Mouse (Mus musculus): ENCODE results near the gene Erp29.
A peak's percentile ranks its signal among the peaks of the same experiment; 100 is the strongest.

Erp29 gene

DNA sequence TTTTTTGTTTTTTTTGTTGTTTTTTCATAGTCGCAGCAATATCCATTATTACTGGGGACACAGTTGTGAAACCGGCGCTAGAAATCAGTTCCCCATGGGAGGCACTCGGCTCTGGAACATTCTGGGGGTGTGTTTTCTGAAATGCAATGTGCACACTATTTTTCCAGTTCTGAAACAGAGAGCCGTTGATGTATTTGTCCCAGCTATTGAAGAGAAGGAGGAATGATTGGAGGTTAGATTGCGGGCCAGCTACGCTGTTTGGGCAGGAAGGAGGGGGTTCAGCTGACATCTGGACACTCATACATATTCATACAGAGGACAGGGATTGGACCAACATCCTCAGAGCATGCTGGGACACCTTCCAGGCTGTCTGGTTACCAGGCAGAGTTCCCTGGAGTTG is 63.2 kb downstream of the Erp29 start:
- DNase-seq (ENCODE audit: low read depth) = no peak

DNA sequence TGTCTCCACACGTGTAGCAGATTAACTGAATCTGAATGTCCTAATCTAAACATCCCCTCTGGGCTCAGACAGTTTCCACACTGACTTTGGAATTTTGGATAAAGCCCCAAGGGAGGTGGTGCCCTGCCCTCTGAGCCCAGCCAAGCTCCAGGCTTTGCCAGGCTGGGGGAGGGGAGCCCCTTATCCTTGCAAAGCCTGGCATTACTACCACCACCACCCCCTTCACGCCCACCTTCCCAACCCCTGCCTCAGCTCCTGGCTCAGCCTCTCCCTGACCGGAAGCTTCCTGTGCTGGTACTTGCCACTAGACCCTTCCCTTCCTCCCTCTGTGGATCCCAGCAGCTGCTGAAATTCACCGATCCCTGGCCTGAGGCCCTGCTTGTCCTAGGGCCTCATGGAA is 65.2 kb downstream of the Erp29 start:
- no peak for DNase-seq (ENCODE audit: low read depth)

DNA sequence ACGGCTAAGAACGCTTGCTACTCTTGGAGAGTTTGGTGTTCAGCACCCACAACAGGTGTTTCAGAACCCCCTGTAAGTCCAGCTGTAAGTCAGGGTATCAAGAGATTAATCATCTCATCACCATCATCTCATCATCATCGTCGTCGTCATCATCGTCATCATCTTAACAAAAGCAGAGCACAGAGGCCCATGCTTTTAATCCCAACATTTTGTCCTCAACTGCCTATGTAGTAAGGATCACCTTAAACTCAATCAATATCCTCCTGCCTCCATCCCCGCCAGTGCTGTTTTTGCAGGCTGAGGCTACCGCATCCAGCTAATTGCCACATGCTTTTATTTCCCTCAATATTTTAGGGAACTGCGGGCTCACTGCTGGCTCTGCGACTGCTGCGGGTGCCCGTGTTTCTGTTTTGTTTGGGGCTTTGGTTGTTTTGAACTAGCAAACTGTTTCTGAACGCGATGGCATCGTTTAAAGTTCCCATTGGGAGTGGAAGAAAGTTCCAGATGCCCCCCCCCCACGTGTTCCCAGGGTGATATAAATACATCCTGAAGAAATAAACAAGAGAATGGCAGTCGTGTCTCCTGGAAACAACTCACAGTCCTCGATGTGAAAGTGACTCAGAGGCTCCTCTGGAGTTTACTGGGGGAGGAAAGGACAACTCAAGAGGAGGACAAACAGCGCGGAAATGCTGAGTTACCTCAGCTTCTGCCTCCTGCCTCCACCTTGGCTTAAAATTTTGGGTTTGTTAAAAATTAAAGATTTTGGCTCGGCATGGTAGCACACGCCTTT is 66.0 kb downstream of the Erp29 start:
- DNase-seq (ENCODE audit: low read depth) = no peak

DNA sequence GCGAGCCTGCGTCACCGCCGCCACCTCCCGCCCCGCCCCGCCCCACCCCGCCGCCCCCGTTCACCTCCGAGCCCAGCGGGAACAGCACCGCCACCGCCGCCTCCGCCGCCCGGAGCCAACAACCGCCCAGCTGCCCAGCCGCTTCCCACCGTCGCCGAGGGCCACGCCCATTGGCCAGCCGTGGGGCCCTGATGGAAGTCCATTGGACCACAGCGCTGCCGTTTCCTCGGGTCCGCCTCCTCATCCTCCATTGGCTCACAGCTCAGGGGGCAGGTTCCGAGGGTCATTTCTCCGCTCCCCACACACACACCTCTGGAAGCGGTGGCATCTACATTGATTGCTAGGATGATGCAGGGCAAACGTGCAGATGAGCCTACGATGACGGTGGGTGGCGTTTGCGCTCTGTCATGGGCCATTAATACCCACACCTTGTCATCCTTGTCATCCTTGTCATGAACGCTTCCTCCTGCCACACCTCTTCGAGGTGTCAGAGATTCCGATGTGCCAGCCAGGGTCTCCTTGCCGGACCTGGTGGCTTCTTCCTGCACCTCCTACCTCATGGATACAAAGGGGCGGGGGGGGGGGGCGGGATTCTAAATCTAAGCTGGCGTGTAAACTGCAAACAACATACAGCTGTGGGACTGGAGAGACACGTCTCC is 66.7 kb downstream of the Erp29 start, which contains the start of gene Trafd1:
TSS of gene Trafd1 (minus strand) at position 172 of the 659 bp plus-strand sequence.
- DNase-seq (ENCODE audit: low read depth) = peak; percentile 88

DNA sequence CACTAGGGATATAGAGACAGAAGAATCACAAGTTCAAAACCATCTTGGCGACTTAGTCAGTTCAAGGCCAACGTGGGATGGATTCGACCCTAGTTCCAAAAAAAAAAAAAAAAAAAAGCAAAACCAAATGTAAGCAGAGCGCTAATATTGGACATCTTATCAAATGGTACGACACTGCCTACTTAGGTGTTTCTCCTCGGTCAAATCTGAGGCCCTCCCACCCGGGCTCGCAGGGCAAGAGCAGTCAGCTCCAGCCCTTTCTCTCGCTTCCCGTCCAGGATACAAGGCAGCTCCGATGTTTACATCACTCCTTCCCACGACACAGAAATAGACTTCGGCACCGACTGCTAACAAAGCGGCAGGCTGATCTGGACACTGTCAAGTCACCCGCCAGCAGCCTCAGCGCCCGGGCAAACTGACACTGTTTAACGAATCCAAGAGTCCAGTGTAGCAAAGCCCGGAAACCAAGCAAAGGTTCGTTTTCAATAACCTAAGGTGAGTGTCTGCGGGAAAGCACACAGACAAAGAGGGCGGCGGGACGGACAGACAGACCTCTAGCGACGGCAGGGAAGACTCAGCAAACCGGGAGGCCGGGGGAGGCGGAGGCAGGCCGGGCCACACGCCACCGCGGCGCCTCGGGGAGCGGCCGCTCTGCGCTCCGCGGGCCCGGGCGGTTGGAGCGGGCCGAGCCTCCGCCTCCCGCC is 67.4 kb downstream of the Erp29 start:
- DNase-seq (ENCODE audit: low read depth) = peak; percentile 69

DNA sequence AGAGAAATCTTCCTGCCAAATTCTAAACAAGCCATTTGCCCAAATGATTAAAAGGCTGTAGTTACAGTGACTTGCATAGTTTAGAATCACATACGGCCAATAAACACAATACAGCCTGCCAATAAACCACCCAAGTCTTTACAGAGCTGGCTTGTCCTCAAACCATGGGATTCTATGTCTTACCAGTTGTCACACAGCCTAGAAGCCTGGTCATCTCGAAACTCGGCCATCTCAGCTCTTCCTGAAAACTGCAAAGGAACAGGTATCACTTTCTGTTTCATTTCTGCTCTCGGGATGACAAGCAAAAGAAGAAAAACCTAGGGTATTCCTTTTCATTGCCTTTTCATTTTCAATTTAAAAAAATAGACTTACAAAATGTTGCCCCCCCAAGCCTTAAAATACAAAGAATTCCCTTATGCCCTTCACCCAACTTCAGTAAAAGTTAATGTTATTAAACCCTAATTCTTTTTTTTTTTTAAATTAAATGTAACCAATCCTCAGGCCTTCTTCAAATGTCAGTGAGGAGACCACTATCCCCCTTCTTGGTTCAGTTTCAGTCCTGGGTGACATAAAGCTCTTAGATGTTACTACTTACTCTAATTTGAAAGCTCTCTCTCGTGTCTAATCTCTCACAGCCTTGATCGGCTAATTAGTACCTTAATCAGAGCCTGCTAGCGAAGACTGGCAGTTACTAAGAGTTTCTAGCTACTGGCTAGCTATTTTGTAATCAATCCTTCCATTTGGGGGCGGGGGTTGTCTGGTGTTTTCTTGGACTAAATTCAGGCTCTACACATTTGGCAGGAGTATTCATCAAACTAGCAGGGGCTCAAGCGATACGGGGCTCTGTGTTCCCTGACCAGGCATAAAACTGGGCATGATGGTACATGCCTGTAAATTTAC is 68.2 kb downstream of the Erp29 start:
- no peak for DNase-seq (ENCODE audit: low read depth)

DNA sequence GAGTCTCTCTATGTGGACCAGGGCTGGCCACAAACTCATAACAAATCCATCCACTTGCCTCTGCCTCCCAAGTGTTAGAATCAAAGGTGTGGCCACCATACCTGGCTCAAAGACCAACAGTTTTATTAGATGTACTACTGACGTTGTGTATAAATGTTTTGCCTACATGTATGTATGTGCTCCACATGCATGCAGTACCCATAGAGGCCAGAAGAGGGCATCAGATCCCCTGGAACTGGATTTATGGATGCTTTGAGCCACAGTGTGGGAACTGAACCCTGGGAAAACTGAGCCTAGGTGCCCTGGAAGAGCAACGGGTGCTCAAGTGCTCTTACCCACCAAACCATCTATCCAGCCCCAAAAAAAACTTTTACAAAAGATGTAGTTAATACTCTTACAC is 71.6 kb downstream of the Erp29 start:
- peak; percentile 43 for DNase-seq (ENCODE audit: low read depth)

DNA sequence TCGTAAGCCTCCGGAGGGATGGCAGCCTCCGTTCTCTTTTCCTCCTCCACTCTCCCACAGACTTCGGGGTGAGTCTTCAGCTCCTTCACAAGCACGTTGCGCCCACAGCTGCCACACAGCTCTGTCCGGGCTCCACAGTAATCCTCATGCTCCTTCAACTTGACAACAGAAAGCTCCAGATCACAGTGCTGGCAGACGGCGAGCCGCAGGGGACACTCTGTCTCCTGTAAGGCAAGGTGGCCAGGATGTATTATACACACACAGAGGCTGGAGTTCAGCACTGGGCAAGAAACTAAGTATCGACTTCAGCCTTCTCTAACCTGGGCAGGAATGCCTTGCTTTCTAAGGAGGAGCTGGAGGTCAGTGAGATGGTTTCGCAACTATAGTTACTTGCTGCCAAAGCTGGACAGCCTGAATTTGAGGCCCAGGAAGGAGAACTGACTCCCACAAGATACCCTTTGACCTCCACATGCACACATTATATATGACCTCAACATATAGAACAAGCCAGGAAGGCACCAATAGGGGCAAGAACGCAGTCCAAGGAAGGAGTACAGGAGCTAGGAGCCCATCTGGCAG is 73.5 kb downstream of the Erp29 start:
- DNase-seq (ENCODE audit: low read depth) = no peak
